Mouse (Mus musculus): ENCODE data around the gene Rpn2.

- TF ChIP-seq CTCF (IDR thresholded peaks at IDR 0.05; ENCODE audit: low read depth) (no peak), EP300 (IDR thresholded peaks at IDR 0.05; ENCODE audit: low read depth) (no peak)
Observed at GRCm38 (mm10) chr2:157306091-157307032, 27.5 kb downstream of the Rpn2 start.

Measured in liver, postnatal 0 days (tissue).